8 mouse cellular contexts compared by ENCODE assay signal in genomic region chrX:96096513-96097210, GRCm38 (mm10). TPM values are rescaled to one million over a fixed set of nuclear protein-coding genes. Genes with fewer than 3 reads are reported as not detected.
DNase-seq lines count a peak whose midpoint lies in the region; ATAC-seq and TF ChIP-seq lines count a peak whose summit lies in the region.

No protein-coding gene starts in this region.

- H3K4me3 ChIP-seq in MEL (ENCODE audit: control insufficient read depth in 1 of 2, insufficient read depth in 1 of 2, low read depth in 2 of 2, low read length in 2 of 2) = peak overlapping the region; percentile 75 to 99
- H3K4me3 ChIP-seq in bone marrow macrophage, adult 2 months (ENCODE audit: insufficient read depth, low read length) = peak overlapping the region; percentile 98
- H3K4me3 ChIP-seq in intestine, embryonic 15.5 days (replicated peaks) = peak overlapping the region; percentile 49
- peak overlapping the region; percentile 90 for H3K4me3 ChIP-seq in lung, adult 2 months (replicated peaks; ENCODE audit: extremely low read depth, low read depth, low read length)
- H3K4me3 ChIP-seq in neural tube, embryonic 13.5 days = peak overlapping the region; percentile 45

- DNase-seq in MEL (ENCODE audit: low read depth, low spot score) = peak; percentile 81
- peak; percentile 11 for DNase-seq in gastrocnemius, postnatal 14 days
- DNase-seq in lung, adult 2 months = peak; percentile 48
- no peak for DNase-seq in frontal cortex, postnatal 14 days (ENCODE audit: low spot score in 2 of 2)
- DNase-seq in layer of hippocampus, adult 9-11 months = no peak

- H3K4me1 ChIP-seq in MEL (ENCODE audit: control insufficient read depth in 1 of 2, insufficient read depth in 2 of 2, low read length in 2 of 2) = peaks cover 0 to 16% of the 10 kb centered on the region in 2 experiments; a peak in 1 of 4 replicates
- H3K4me1 ChIP-seq in bone marrow macrophage, adult 2 months (ENCODE audit: control insufficient read depth, insufficient read depth, low read length) = peaks cover 26% of the 10 kb centered on the region
- no peaks in the 10 kb centered on the region for H3K4me1 ChIP-seq in intestine, embryonic 15.5 days (replicated peaks)
- peaks cover 7% of the 10 kb centered on the region for H3K4me1 ChIP-seq in lung, adult 2 months (ENCODE audit: control insufficient read depth, insufficient read depth, low read length)
- no peaks in the 10 kb centered on the region for H3K4me1 ChIP-seq in neural tube, embryonic 13.5 days (replicated peaks)

- H3K9ac ChIP-seq in MEL (ENCODE audit: control insufficient read depth, low read depth, low read length, poor library complexity, severe bottlenecking) = peak overlapping the region; percentile 97
- peak overlapping the region; percentile 20; the same call in 1 of the 2 replicates for H3K9ac ChIP-seq in intestine, embryonic 15.5 days
- H3K9ac ChIP-seq in neural tube, embryonic 13.5 days = peak overlapping the region; percentile 60

- WGBS in intestine, embryonic 15.5 days = 26% methylated on average over 15 of the region's 15 CpGs
- 26% methylated on average over 15 of the region's 15 CpGs for WGBS in lung, adult 2 months
- 16% methylated on average over 15 of the region's 15 CpGs for WGBS in neural tube, embryonic 13.5 days

- TF ChIP-seq EP300 in MEL (IDR thresholded peaks at IDR 0.05; ENCODE audit: low read depth in 1 of 2, low read length in 2 of 2) = peak in 1 of 2 experiments; percentile 45; a peak in 1 of 4 replicates

- no peak for TF ChIP-seq CTCF in MEL (IDR thresholded peaks at IDR 0.05 in 2 of 3, conservative IDR thresholded peaks at IDR 0.05 in 1 of 3; ENCODE audit: control insufficient read depth in 1 of 3, insufficient read depth in 1 of 3, low read depth in 2 of 3, low read length in 3 of 3, poor library complexity in 1 of 3, severe bottlenecking in 1 of 3)
- no peak for TF ChIP-seq CTCF in bone marrow macrophage, adult 2 months (IDR thresholded peaks at IDR 0.05; ENCODE audit: low read depth, low read length)
- no peak for TF ChIP-seq CTCF in lung, adult 2 months (IDR thresholded peaks at IDR 0.05; ENCODE audit: insufficient read depth, low read length)

- no peaks in the 10 kb centered on the region for H3K9me3 ChIP-seq in MEL (replicated peaks; ENCODE audit: insufficient read depth, low read length)
- no peaks in the 10 kb centered on the region for H3K9me3 ChIP-seq in intestine, embryonic 15.5 days
- no peaks in the 10 kb centered on the region for H3K9me3 ChIP-seq in neural tube, embryonic 13.5 days

- H3K27ac ChIP-seq in MEL (ENCODE audit: control insufficient read depth, low read depth, low read length) = peak overlapping the region; percentile 96
- H3K27ac ChIP-seq in bone marrow macrophage, adult 2 months (ENCODE audit: insufficient read depth, low read depth, low read length) = peak overlapping the region; percentile 89
- no peak overlapping the region; the same call in 1 of the 2 replicates for H3K27ac ChIP-seq in intestine, embryonic 15.5 days
- H3K27ac ChIP-seq in neural tube, embryonic 13.5 days (replicated peaks) = peak overlapping the region; percentile 54; the same call in 1 of the 2 replicates

- TF ChIP-seq POLR2A in MEL (IDR thresholded peaks at IDR 0.05; ENCODE audit: control insufficient read depth in 1 of 2, insufficient read depth in 1 of 2, low read depth in 1 of 2, low read length in 2 of 2, poor library complexity in 1 of 2) = no peak; a peak in 1 of 4 replicates
- TF ChIP-seq POLR2A in bone marrow macrophage, adult 2 months (IDR thresholded peaks at IDR 0.05; ENCODE audit: borderline replicate concordance, low read depth, low read length) = no peak
- no peak; the same call in 1 of the 2 replicates for TF ChIP-seq POLR2A in lung, adult 2 months (IDR thresholded peaks at IDR 0.05; ENCODE audit: borderline replicate concordance, extremely low read depth, low read depth, low read length)

- peaks cover 45% of the 10 kb centered on the region for H3K79me2 ChIP-seq in MEL (ENCODE audit: control insufficient read depth, insufficient read depth, low read length, poor library complexity)

- peaks cover 0 to 23% of the 10 kb centered on the region in 2 experiments; a peak in 2 of 4 replicates for H3K36me3 ChIP-seq in MEL (ENCODE audit: control insufficient read depth in 1 of 2, insufficient read depth in 2 of 2, low read length in 2 of 2)
- no peaks in the 10 kb centered on the region for H3K36me3 ChIP-seq in intestine, embryonic 15.5 days
- H3K36me3 ChIP-seq in neural tube, embryonic 13.5 days = no peaks in the 10 kb centered on the region

- peak overlapping the region; percentile 68 for H3K4me2 ChIP-seq in intestine, embryonic 15.5 days (replicated peaks)
- H3K4me2 ChIP-seq in neural tube, embryonic 13.5 days = peak overlapping the region; percentile 62

- intact Hi-C loops in gastrocnemius, postnatal 14 days (cut with DNase I; ENCODE audit: low total_unique reads) = no loop called here

- H3K27me3 ChIP-seq in MEL (ENCODE audit: control insufficient read depth in 1 of 2, insufficient read depth in 2 of 2, low read length in 2 of 2) = no peaks in the 10 kb centered on the region
- no peaks in the 10 kb centered on the region for H3K27me3 ChIP-seq in intestine, embryonic 15.5 days (replicated peaks)
- H3K27me3 ChIP-seq in neural tube, embryonic 13.5 days = no peaks in the 10 kb centered on the region; the same call in 1 of the 2 replicates

- no peak for TF ChIP-seq RAD21 in MEL (IDR thresholded peaks at IDR 0.05; ENCODE audit: low read depth, low read length)

- peak; percentile 57 for ATAC-seq in intestine, embryonic 15.5 days
- ATAC-seq in neural tube, embryonic 13.5 days (ENCODE audit: low read depth) = peak; percentile 47

TF ChIP-seq in MEL, 35 proteins besides CTCF, POLR2A, EP300 and RAD21:
- TF ChIP-seq NELFE (IDR thresholded peaks at IDR 0.05; ENCODE audit: low read depth, low read length) = peak; percentile 47
- TF ChIP-seq MAZ (IDR thresholded peaks at IDR 0.05; ENCODE audit: low read depth, low read length) = 0 out of 2 replicates have a peak, but pooled peaks have one; percentile 38
- no peak for TF ChIP-seq MYC (IDR thresholded peaks at IDR 0.05; ENCODE audit: low read depth, low read length)
- 0 out of 2 replicates have a peak, but pooled peaks have one; percentile 35 for TF ChIP-seq POLR2AphosphoS2 (IDR thresholded peaks at IDR 0.05; ENCODE audit: low read length)
- TF ChIP-seq MAX (IDR thresholded peaks at IDR 0.05; ENCODE audit: low read length) = no peak
- TF ChIP-seq MXI1 (IDR thresholded peaks at IDR 0.05; ENCODE audit: low read depth, low read length) = peak; percentile 29; the same call in 1 of the 2 replicates
- peak; percentile 45 for TF ChIP-seq HCFC1 (IDR thresholded peaks at IDR 0.05; ENCODE audit: low read depth, low read length)
- 0 out of 2 replicates have a peak, but pooled peaks have one; percentile 23 for TF ChIP-seq TBP (IDR thresholded peaks at IDR 0.05; ENCODE audit: low read depth, low read length)
- no peak for TF ChIP-seq TAL1 (IDR thresholded peaks at IDR 0.05; ENCODE audit: low read length)
TF ChIP-seq in MEL: peak in this region for 6.

RNA-seq across cellular contexts. Expression of gene Msn, which starts 0.8 kb away (rescaled TPM):
- total RNA-seq in MEL (2012; rRNA removed) = 15.5 and 30.1 TPM in 2 replicates
- 100 to 1,000 TPM in 1 of 2 experiments, 10 to 100 TPM in 1; 88.1 to 132 TPM for polyA plus RNA-seq in MEL (2012; ENCODE audit: insufficient read depth in 1 of 2, insufficient read length in 2 of 2, low read depth in 1 of 2, low replicate concordance in 2 of 2, missing spikeins in 1 of 2)
- polyA plus RNA-seq in bone marrow macrophage, adult 2 months (2012; ENCODE audit: insufficient read depth, insufficient read length, missing spikeins) = 426 and 464 TPM in 2 replicates
- total RNA-seq in gastrocnemius, postnatal 14 days (2021) = 10 to 100 TPM; 52.9 to 62.6 TPM
- 67.3 and 72.2 TPM in 2 replicates for polyA plus RNA-seq in intestine, embryonic 15.5 days (2015; fragmentation: Nextera tagmentation; extraction: Ambion mirVana)
- polyA plus RNA-seq in lung, adult 2 months (2012; rRNA removed) = 290 and 370 TPM in 2 replicates
- polyA plus RNA-seq in neural tube, embryonic 13.5 days (2015; fragmentation: Nextera tagmentation; extraction: Ambion mirVana) = 62.0 and 62.4 TPM in 2 replicates

Comparison
In these comparisons a context has a peak if more than half of its experiments do, and no peak if none do; other contexts are left out.
1. DNase-seq: peak in MEL (single experiment), gastrocnemius, postnatal 14 days (single experiment) and lung, adult 2 months (single experiment); none in frontal cortex, postnatal 14 days (0 of 2) and layer of hippocampus, adult 9-11 months (single experiment).
2. H3K4me3 ChIP-seq: peak in every context shown above with its lines; median percentile 98 in bone marrow macrophage, adult 2 months; 90 in lung, adult 2 months; 87 in MEL; 49 in intestine, embryonic 15.5 days; 45 in neural tube, embryonic 13.5 days.
3. H3K9ac ChIP-seq: peak in every context shown above with its lines; median percentile 97 in MEL; 60 in neural tube, embryonic 13.5 days; 20 in intestine, embryonic 15.5 days.